Mouse (Mus musculus) forebrain, embryonic 13.5 days (tissue): ENCODE measurements around the gene Gm28308. TPM values are rescaled to one million over a fixed set of nuclear protein-coding genes. Genes with fewer than 3 reads are reported as not detected.

Experiments
- ATAC-seq: fragments of 200-750 bp; cut with Nextera tagmentation; 2 replicates; pipeline ENCODE4 v1.8.0; 2017
- H3K27ac ChIP-seq: fragments of 300-500 bp; sonication (generic); 2 replicates; pipeline ENCODE4 v1.5.1; 2015; ENCODE audit warnings: inconsistent platforms, mild to moderate bottlenecking, moderate library complexity
- H3K27me3 ChIP-seq: fragments of 300-500 bp; sonication (generic); 2 replicates; pipeline ENCODE4 v1.6.1; 2015; ENCODE audit warnings: mild to moderate bottlenecking, inconsistent platforms
- H3K36me3 ChIP-seq: fragments of 300-500 bp; sonication (generic); 2 replicates; pipeline ENCODE4 v1.6.1; 2015; ENCODE audit warnings: mild to moderate bottlenecking, inconsistent platforms; ENCODE audit not compliant: poor library complexity, severe bottlenecking
- H3K4me1 ChIP-seq: fragments of 300-500 bp; sonication (generic); 2 replicates; pipeline ENCODE4 v1.6.1; 2015; ENCODE audit warnings: inconsistent platforms
- H3K4me2 ChIP-seq: fragments of 300-500 bp; sonication (generic); 2 replicates; pipeline ENCODE4 v1.6.1; 2015; ENCODE audit warnings: inconsistent platforms, mild to moderate bottlenecking, moderate library complexity
- H3K4me3 ChIP-seq: fragments of 300-500 bp; sonication (generic); 2 replicates; pipeline ENCODE4 v1.5.1; 2015; ENCODE audit warnings: mild to moderate bottlenecking, inconsistent platforms
- H3K9ac ChIP-seq: fragments of 300-500 bp; sonication (generic); 2 replicates; pipeline ENCODE4 v1.6.1; 2015; ENCODE audit warnings: mild to moderate bottlenecking, inconsistent platforms
- H3K9me3 ChIP-seq: fragments of 300-500 bp; sonication (generic); replicated peaks from 2 replicates; pipeline ENCODE4 v1.6.1; 2016; ENCODE audit warnings: inconsistent platforms
- WGBS: fragments of 180-500 bp; shearing (Covaris S2); methylation state at CpG from one replicate; pipeline ENCODE4 v1.1.7; 2015; 5-methylcytosine and 5-hydroxymethylcytosine counted together
- polyA plus RNA-seq: library from polyadenylated mRNA; unstranded; fragments of >200 nt; fragmentation: Nextera tagmentation; extraction: Ambion mirVana; gene quantifications from 2 replicates; pipeline ENCODE4 v1.2.1, GENCODE M21; 2015

The Gm28308 gene
- polyA plus RNA-seq, 1 experiment from 2014 or later, result not detected

DNA sequence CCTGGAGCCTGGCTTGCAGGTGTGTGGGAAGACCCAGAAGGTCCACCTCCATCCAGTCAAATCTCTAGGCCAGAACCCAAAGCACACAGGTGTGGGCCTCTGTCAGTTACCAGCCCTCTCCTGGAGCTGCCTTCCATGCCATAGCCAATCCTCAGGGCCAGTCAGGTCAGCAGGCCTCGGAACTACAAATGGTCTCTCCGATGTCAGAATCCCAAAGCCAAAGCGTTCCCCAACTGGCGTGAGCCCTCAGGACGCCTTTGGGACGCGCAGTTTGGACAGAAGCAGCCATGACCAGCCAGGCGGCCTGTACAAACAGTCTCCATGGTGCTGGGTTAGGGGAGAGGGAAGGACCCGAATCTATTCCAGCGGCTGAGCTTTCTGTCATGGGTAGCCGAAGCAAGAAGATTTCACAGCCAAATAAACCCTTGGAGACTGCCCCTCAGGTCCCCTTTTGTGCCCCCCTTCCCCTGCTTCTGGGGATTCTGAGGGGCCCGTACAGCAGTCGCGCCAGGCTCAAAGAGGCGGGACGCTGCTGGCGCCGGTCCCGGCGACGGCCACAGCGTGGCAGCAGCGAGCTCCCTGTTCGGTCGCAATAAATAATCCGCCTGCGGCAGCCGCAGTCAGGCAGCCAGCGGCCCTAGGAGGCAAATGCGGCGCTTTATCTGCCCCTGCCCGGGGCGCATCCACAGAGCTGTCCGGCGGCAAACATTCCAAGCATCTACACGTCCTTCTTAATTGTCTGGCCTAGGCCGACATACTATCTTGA is 1.8 kb downstream of the Gm28308 start:
- Histone ChIP-seq H3K4me1 (0 out of 2 replicates have a peak, but pooled peaks cover 8% of the 10 kb centered on the region), H3K27me3 (peaks cover 100% of the 10 kb centered on the region), H3K36me3 (no peaks in the 10 kb centered on the region), H3K9ac (no peak overlapping the region), H3K4me3 (no peak overlapping the region), H3K27ac (no peak overlapping the region), H3K4me2 (no peak overlapping the region), H3K9me3 (no peaks in the 10 kb centered on the region)
- ATAC-seq, result peak; percentile 48
- WGBS, result 1% methylated on average over 37 of the region's 37 CpGs

DNA sequence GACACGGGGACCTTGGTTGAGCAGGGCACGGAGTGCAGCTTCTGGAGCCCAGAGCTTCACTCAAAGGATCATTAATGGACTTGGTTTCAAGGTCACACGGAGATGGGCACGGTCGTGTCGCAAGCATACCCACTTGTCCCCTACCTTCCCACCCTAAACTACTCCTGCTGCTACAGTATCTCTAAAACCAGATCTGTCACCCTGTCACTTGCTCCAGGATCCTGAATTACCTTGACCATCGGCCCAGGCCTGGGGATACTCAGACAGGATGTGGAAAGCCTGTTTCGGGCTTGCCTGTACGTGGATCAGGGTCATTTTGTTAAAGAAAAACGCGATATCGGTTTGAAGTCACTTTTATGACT is 3.5 kb downstream of the Gm28308 start:
- no peaks in the 10 kb centered on the region for H3K36me3 ChIP-seq
- H3K4me1 ChIP-seq, result 0 out of 2 replicates have a peak, but pooled peaks cover 8% of the 10 kb centered on the region
- ATAC-seq, result no peak
- 5% methylated on average over 12 of the region's 12 CpGs for WGBS
- H3K9ac ChIP-seq, result no peak overlapping the region
- no peaks in the 10 kb centered on the region for H3K9me3 ChIP-seq
- no peak overlapping the region for H3K27ac ChIP-seq
- H3K4me3 ChIP-seq, result no peak overlapping the region
- H3K27me3 ChIP-seq, result peaks cover 100% of the 10 kb centered on the region
- no peak overlapping the region for H3K4me2 ChIP-seq

DNA sequence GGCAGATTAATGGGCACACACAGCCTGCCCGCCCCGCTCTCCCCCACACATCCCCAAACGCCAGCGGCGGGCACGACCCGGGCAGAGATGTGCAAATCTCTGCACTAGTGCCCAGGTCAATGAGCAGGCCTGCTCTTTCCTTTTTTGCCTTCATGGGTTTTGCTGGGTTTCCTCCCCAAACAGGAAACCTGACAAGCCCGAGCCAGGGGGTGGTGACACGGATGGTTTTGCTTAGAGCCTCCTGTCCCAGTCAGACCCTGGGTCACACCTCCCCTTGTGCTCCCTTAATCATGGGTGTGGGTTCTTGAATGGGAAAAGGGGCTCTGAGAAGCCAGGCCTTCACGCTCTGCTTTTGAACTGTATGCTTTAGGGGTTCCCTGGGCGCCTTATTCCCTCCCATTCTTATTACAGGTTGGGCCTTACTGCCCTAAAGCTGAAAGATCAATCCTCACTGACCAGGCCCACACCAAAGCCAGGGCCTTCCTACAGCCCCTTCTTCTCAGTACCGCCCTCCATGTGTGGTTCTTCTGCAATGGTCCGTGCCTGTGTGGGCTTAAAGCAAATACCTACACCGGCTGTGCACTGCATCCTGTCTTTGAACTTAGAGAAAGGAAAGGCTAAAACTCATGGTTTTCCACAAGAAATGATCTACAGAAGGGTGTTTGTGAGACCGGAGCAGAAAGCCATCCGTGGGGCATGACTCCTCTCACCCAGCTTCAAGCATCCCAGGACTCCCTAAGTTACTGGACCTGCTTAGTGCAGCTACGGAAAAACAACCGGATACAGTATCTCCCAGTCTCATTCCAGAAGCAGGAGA is 4.1 kb downstream of the Gm28308 start:
- H3K27ac ChIP-seq, result no peak overlapping the region
- WGBS, result 3% methylated on average over 18 of the region's 18 CpGs
- no peak overlapping the region for H3K4me3 ChIP-seq
- H3K9ac ChIP-seq, result no peak overlapping the region
- H3K27me3 ChIP-seq, result peaks cover 100% of the 10 kb centered on the region
- no peaks in the 10 kb centered on the region for H3K9me3 ChIP-seq
- peaks cover 13% of the 10 kb centered on the region for H3K4me1 ChIP-seq
- 0 out of 2 replicates have a peak overlapping the region, but pooled peaks have one; percentile 13 for H3K4me2 ChIP-seq
- no peak for ATAC-seq
- no peaks in the 10 kb centered on the region for H3K36me3 ChIP-seq

GRCm38 (mm10) chr6:52208072-52208867 is 4.9 kb downstream of the Gm28308 start, which contains the start of gene Hoxa6:
Gene Hoxa6 (minus strand): TSS chr6:52208722.
- Histone ChIP-seq H3K9ac (no peak within 1 kb of the TSS), H3K4me1 (peaks cover 20% of the 10 kb centered on the region), H3K36me3 (no peaks in the 10 kb centered on the region), H3K4me3 (no peak within 1 kb of the TSS), H3K27me3 (peaks cover 100% of the 10 kb centered on the region), H3K27ac (no peak within 1 kb of the TSS), H3K9me3 (no peaks in the 10 kb centered on the region), H3K4me2 (0 out of 2 replicates have a peak within 1 kb of the TSS, but pooled peaks have one; percentile 13)
- WGBS, result 1% methylated on average over 47 of the region's 47 CpGs
- ATAC-seq, result no peak

GRCm38 (mm10) chr6:52207684-52207976 is 5.5 kb downstream of the Gm28308 start:
- H3K4me3 ChIP-seq, result no peak overlapping the region
- H3K9ac ChIP-seq, result no peak overlapping the region
- H3K36me3 ChIP-seq, result no peaks in the 10 kb centered on the region
- no peak overlapping the region for H3K4me2 ChIP-seq
- no peak for ATAC-seq
- peaks cover 100% of the 10 kb centered on the region for H3K27me3 ChIP-seq
- H3K4me1 ChIP-seq, result peaks cover 18% of the 10 kb centered on the region
- no peak overlapping the region for H3K27ac ChIP-seq
- no peaks in the 10 kb centered on the region for H3K9me3 ChIP-seq

DNA sequence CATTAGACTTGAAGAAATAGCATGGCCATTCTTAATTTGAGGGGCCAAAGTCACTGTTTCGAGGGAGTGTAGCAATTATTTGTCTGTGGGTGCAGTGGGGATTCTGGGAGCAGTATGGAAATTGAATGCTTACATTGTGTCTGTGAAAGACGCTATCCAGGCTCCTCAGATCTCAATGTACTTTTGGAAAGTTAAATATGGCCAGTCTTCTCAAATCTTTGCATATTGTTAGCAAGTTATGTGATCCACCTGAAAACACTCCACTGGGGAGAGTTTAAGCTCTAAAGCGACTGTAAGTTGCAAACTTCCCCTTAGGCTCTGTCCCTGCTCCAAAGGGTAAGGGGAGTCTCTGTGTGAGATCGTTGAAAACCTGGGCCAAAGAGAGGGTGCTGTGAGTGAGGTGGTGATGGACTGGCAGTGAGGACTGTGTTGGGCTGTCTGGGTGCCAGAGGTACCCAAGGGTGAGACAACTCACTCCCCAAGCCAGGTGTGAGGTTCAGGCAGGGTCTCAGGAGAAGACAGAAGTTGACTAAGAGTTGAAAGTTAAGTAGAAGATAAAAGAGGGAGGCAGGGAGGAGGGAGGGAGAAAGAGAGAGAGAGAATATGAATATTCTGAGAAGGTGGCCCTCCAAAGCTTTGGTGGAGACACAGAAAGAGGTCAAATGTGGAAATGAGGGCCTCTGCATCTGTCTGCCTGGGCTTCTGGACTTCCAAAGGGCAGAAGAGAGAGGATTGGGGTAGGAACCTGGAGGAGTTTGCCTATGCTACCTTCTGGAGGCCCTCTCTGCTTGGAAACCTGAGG is 6.1 kb downstream of the Gm28308 start:
- under 1% methylated on average over 4 of the region's 4 CpGs for WGBS
- no peak for ATAC-seq
- H3K9ac ChIP-seq, result no peak overlapping the region
- H3K36me3 ChIP-seq, result no peaks in the 10 kb centered on the region
- H3K27ac ChIP-seq, result no peak overlapping the region
- no peak overlapping the region for H3K4me3 ChIP-seq
- H3K4me1 ChIP-seq, result peaks cover 18% of the 10 kb centered on the region
- no peaks in the 10 kb centered on the region for H3K9me3 ChIP-seq
- H3K27me3 ChIP-seq, result peaks cover 100% of the 10 kb centered on the region
- H3K4me2 ChIP-seq, result no peak overlapping the region

- Histone ChIP-seq H3K4me1 (peaks cover 18% of the 10 kb centered on the region), H3K4me2 (no peak overlapping the region), H3K36me3 (no peaks in the 10 kb centered on the region), H3K27ac (no peak overlapping the region), H3K9me3 (no peaks in the 10 kb centered on the region), H3K9ac (no peak overlapping the region), H3K4me3 (no peak overlapping the region), H3K27me3 (peaks cover 100% of the 10 kb centered on the region)
- WGBS, result 1% methylated on average over 55 of the region's 55 CpGs
- ATAC-seq, result no peak
Observed at GRCm38 (mm10) chr6:52205638-52206621, 7.2 kb downstream of the Gm28308 start.

GRCm38 (mm10) chr6:52205221-52205620 is 7.9 kb downstream of the Gm28308 start:
- WGBS, result 4% methylated on average over 14 of the region's 14 CpGs
- H3K4me2 ChIP-seq, result no peak overlapping the region

GRCm38 (mm10) chr6:52204050-52204752 is 8.9 kb downstream of the Gm28308 start, which contains the start of gene Hoxa5:
Gene Hoxa5 (minus strand): TSS chr6:52204587.
- Histone ChIP-seq H3K36me3 (no peaks in the 10 kb centered on the region), H3K4me1 (peaks cover 18% of the 10 kb centered on the region), H3K9ac (no peak within 1 kb of the TSS), H3K27ac (no peak within 1 kb of the TSS), H3K4me3 (peak within 1 kb of the TSS; percentile 16), H3K27me3 (peaks cover 100% of the 10 kb centered on the region), H3K4me2 (peak within 1 kb of the TSS; percentile 34), H3K9me3 (no peaks in the 10 kb centered on the region)
- ATAC-seq, result no peak
- under 1% methylated on average over 60 of the region's 65 CpGs for WGBS

More at GRCm38 (mm10) chr6:52205221-52205620, 7.9 kb downstream of the Gm28308 start:
- Histone ChIP-seq H3K36me3 (no peaks in the 10 kb centered on the region), H3K27me3 (peaks cover 100% of the 10 kb centered on the region), H3K4me3 (no peak overlapping the region), H3K27ac (no peak overlapping the region), H3K9ac (no peak overlapping the region), H3K4me1 (peaks cover 18% of the 10 kb centered on the region), H3K9me3 (no peaks in the 10 kb centered on the region)
- no peak for ATAC-seq

DNA sequence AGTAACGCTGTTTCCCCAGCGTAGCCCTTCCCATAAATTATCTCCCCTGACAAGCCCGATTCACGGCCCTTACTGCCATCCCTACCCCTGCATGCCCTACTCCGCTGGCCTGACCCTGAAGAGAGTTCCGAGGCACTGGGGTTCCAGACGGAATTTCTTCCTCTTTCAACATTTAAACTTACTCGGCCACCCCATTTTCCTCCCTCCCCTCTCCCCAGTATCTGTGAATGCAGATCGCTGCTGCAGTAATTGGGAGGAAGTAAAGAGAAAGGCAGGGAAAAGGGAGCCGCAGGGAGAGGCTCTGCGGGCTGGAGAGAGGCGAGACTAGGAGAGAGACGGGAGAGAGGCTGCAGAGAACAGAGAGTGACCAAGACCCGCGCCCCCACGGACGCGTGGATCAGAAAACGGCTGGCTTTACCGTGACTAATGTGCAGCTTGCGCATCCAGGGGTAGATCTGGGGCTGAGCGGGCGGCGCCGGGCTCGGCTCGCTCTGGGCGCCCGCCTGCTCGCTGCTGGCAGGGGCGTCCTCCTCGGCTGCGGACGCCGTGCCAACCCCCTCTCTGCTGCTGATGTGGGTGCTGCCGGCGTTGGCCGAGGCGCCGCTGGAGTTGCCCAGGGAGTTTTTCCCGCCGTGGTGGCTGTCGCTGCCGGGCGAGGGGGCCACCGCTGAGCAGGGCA is 9.6 kb downstream of the Gm28308 start:
- Histone ChIP-seq H3K9me3 (no peaks in the 10 kb centered on the region), H3K4me3 (peak overlapping the region; percentile 16), H3K27me3 (peaks cover 100% of the 10 kb centered on the region), H3K36me3 (no peaks in the 10 kb centered on the region), H3K4me2 (peak overlapping the region; percentile 34), H3K9ac (no peak overlapping the region), H3K27ac (no peak overlapping the region), H3K4me1 (peaks cover 14% of the 10 kb centered on the region)
- ATAC-seq, result no peak
- WGBS, result 0% methylated on average over 44 of the region's 46 CpGs
